Mouse (Mus musculus): ENCODE results near the gene Hnrnpc. TPM values are rescaled to one million over a fixed set of nuclear protein-coding genes. Genes with fewer than 3 reads are reported as not detected.
"Not testable (repeated sequence)": the region's sequence is repeated elsewhere in the genome, so short reads cannot be mapped to it uniquely, and the experiment has no call there.

Gene Hnrnpc
- total RNA-seq, 2 experiments from 2014 or later, result 108 to 122 TPM

- DNase-seq, result no peak
Observed at GRCm38 (mm10) chr14:52104677-52105285, 953 bp upstream of the Hnrnpc start.

DNA sequence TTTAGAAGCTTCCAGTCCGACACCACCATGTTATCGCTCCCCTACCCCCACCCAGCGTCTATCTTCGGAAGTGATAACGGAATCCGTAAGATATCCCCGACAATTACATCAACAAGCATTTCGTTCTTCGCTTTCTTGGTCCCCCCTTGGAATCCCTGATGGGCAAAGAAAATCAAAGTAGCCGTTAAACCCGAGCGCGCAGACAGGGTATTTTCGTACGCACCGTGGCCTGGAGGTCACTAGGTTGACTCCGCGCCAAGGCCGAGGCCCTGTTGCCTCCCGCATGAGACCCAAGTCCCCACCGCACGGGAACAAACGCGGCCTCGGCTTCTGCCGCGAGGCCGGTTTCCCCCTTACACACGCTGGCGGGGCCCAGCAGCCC, 363 bp downstream of the Hnrnpc start:
- DNase-seq, result peak; percentile 71

DNA sequence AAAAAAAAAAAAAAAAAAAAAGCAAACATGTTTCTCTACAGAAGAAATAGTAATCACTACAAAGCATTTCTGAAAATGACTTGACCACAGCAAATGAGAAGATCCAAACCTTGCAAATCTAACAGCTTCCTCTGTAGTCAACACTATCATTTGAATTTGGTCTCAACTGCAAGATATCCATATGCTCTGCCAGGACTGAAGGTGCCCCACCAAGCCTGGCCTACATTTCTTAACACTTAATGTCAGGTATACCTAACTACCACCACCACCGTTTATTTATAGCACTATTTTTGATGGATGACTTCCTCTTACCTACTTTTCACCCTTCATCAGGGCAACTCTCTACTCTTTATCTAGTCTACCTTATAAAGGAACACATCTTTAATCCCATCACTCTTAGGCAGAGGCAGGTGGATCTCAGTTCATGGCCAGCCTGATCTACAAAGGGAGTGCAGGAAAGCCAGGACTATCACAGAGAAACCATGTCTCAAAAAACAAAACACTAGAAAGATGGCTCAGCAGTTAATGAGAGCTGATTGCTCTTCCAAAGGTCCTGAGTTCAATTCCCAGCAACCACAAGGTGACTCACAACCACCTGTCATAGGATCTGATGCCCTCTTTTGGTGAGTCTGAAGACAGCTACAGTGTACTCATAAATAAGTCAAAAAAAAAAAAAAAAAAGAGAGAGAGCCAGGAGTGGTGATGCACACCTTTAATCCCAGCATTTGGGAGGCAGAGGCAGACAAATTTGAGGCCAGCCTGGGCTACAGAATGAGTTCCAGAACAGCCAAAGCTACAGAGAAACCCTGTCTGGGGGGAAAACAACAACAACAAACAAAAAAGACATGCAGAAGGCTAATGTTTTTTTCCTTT, 2.3 kb downstream of the Hnrnpc start:
- no peak for DNase-seq

- no peak for DNase-seq
Observed at GRCm38 (mm10) chr14:52100170-52100960, 3.5 kb downstream of the Hnrnpc start.

DNA sequence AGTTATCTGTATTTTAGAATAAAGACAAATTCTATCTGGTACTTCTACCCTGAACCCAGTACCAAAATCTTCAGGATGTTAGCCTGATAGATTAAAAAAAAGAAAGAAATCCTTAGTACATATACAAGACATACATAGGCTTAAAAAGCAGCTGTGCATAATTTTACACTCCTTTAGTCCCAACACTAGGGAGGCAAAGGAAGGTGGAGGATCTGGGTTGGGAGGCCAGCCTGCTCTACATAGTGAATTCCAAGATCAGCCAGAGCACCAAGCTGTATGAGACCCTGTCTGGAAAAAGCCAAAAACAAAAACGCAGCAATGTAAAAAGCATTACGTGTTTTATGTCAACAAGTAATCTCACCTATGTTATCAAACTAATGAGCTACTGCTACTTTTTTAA, 4.3 kb downstream of the Hnrnpc start:
- no peak for DNase-seq

DNA sequence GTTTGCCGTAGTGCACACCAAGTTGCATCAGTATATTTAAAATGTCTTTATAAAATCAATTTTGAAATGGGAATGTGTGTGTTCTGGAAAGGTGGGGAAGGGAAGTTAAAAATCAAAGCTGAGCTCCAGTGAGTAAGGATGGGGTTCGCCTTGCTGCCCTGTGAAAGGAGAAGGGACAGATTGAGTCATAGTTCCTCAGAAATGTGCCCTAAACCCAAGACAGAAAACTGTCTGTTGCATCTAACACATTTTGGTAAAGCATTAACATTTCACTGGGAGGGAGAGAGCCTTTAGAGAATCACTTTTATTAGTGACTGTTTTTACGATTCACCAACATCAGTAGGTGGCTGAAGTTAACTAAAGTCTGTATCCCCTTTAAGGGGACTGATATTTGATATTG, 5.4 kb downstream of the Hnrnpc start:
- DNase-seq, result not testable (repeated sequence)

GRCm38 (mm10) chr14:52097191-52097590, 6.6 kb downstream of the Hnrnpc start:
- not testable (repeated sequence) for DNase-seq

GRCm38 (mm10) chr14:52094533-52094932, 9.3 kb downstream of the Hnrnpc start:
- no peak for DNase-seq

DNA sequence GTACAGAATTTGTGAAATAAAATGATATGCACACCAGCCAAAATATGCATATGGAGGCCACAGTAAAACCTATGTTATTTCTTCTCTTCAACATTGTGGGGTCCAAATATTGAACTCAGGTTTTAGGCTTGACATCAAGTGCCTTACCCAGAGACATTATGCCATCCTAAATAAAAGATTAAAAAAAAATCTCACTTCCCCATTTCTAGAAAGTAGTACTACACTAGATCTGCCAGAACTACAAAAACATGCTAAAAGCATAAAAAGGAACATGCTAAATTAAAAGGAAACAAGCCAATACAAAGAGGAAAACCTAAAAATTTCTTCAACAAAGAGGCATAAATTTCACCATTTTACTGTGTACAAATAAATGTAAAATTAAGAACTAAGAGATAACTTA, 20.7 kb downstream of the Hnrnpc start:
- DNase-seq, result no peak

GRCm38 (mm10) chr14:52071599-52072137, 32.2 kb downstream of the Hnrnpc start:
- DNase-seq, result no peak

- no peak for DNase-seq
Observed at GRCm38 (mm10) chr14:52066135-52066534, 37.7 kb downstream of the Hnrnpc start.

- DNase-seq, result no peak
Observed at GRCm38 (mm10) chr14:52061798-52062197, 42.0 kb downstream of the Hnrnpc start.

GRCm38 (mm10) chr14:52060800-52061199, 43.0 kb downstream of the Hnrnpc start:
- DNase-seq, result no peak

DNA sequence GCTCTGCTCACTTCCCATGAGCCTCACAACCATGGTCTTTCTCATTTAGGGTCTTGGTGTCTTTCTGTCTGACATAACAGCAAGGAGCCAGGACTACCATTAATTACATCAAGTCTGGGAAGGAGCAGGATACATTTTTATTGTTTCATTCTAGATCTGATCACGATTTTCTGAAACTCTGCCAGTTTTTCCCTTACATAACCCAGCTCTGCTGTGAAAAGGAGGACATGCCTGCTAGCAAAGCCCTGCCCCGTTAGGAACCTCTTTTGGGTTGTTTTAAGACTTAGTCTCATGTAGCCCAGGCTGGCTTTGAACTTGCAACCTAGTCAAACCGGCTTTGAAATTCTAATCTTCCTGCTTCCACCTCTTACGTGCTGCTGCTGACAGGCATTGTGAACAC, 43.8 kb downstream of the Hnrnpc start:
- DNase-seq, result no peak

DNA sequence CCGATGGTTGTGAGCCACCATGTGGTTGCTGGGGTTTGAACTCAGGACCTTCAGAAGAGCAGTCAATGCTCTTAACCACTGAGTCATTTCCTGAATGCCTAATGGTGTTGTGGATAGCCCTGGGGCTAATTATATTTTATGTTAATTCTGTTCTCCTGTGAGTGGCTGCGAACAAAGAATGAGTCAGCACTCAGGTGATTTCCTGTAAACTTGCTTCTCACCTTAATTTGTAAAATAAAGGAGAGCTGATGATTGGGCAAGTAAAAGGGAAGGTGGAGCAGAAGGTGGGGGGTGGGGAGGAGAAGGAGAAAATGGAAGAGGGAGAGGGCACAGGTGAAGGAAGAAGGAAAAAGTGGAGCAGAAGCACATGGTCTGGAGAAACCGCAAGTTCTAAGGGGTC, 51.1 kb downstream of the Hnrnpc start:
- DNase-seq, result not testable (repeated sequence)

GRCm38 (mm10) chr14:52045966-52046565, 57.8 kb downstream of the Hnrnpc start:
- no peak for DNase-seq

GRCm38 (mm10) chr14:52044901-52045678, 58.7 kb downstream of the Hnrnpc start:
- no peak for DNase-seq

DNA sequence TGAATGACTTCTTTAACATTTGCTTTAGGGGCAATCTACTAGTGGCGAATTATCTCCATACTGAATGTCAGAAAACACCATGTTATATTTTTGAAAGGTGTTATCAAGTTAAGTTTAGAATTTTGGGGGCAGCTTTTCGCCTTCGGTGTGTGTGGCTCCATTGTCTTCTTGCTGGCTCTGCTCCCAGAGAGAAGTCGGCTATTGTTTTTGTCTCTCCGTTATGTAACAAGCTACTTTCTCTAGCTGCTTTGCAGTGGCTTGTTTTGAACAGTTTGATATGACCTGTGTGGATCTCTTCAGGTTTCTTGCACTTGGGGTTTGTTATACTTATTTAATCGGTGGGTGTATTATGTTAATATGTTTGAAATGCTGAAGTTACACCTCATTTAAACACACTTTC, 60.4 kb downstream of the Hnrnpc start:
- DNase-seq, result no peak

GRCm38 (mm10) chr14:52042359-52042758, 61.5 kb downstream of the Hnrnpc start, which contains the start of gene Olfr221:
Gene Olfr221, minus strand, starts transcription at chr14:52042459.
- DNase-seq, result not testable (repeated sequence)

GRCm38 (mm10) chr14:52039332-52039731, 64.5 kb downstream of the Hnrnpc start:
- no peak for DNase-seq

GRCm38 (mm10) chr14:52035926-52036325, 67.9 kb downstream of the Hnrnpc start:
- no peak for DNase-seq

All from gastrocnemius, postnatal 10 days (tissue).